Mouse (Mus musculus) cerebellum, postnatal 36 days (tissue): Measurements from ENCODE around the gene Ilf2.

Experiments used
- DNase-seq, 2 experiments: peaks; one replicate each; pipeline ENCODE4 v3.0.0; 2021 to 2022; ENCODE audit warnings: mixed read lengths in 2 of 2

Ilf2 gene

GRCm38 (mm10) chr3:90464552-90465080, 11.3 kb upstream of the Ilf2 start:
- no peak for DNase-seq

- DNase-seq: no peak
These were observed 10.7 kb upstream of the Ilf2 start for GRCm38 (mm10) chr3:90465081-90465685.

- peak in 1 of 2 experiments; percentile 19 for DNase-seq
These were observed 10.1 kb upstream of the Ilf2 start, which contains the start of gene Npr1 for GRCm38 (mm10) chr3:90465686-90466310. Npr1 (minus strand) TSS chr3:90465866.

GRCm38 (mm10) chr3:90466311-90466766, 9.6 kb upstream of the Ilf2 start:
- DNase-seq: peak; percentile 54 to 69

GRCm38 (mm10) chr3:90467618-90468300, 8.2 kb upstream of the Ilf2 start:
- no peak for DNase-seq

GRCm38 (mm10) chr3:90472213-90472612, 3.7 kb upstream of the Ilf2 start:
- no peak for DNase-seq

GRCm38 (mm10) chr3:90475151-90475830, 635 bp upstream of the Ilf2 start:
- DNase-seq: peak; percentile 18 to 36

GRCm38 (mm10) chr3:90486998-90487397, 11.1 kb downstream of the Ilf2 start:
- DNase-seq: no peak

GRCm38 (mm10) chr3:90488576-90488975, 12.7 kb downstream of the Ilf2 start:
- no peak for DNase-seq

- DNase-seq: peak; percentile 93 to 95
These were observed 14.8 kb downstream of the Ilf2 start, which contains the start of gene Snapin for GRCm38 (mm10) chr3:90490696-90491256. Snapin (minus strand) TSS chr3:90491033.

GRCm38 (mm10) chr3:90491350-90491749, 15.4 kb downstream of the Ilf2 start:
- DNase-seq: no peak

- no peak for DNase-seq
These were observed 18.1 kb downstream of the Ilf2 start for GRCm38 (mm10) chr3:90493831-90494540.

- DNase-seq: no peak
These were observed 20.1 kb downstream of the Ilf2 start for GRCm38 (mm10) chr3:90495850-90496525.

- DNase-seq: no peak
These were observed 21.7 kb downstream of the Ilf2 start for GRCm38 (mm10) chr3:90497597-90497996.

GRCm38 (mm10) chr3:90503444-90503843, 27.5 kb downstream of the Ilf2 start:
- DNase-seq: no peak

GRCm38 (mm10) chr3:90505216-90505615, 29.3 kb downstream of the Ilf2 start:
- DNase-seq: no peak

- DNase-seq: no peak
These were observed 30.4 kb downstream of the Ilf2 start for GRCm38 (mm10) chr3:90506362-90506761.

- DNase-seq: no peak
These were observed 32.5 kb downstream of the Ilf2 start for GRCm38 (mm10) chr3:90508287-90508949.

- peak; percentile 99 to 100 for DNase-seq
These were observed 33.2 kb downstream of the Ilf2 start, which contains the start of gene Chtop for GRCm38 (mm10) chr3:90508950-90509746. Chtop (minus strand) TSS chr3:90509498.

GRCm38 (mm10) chr3:90509747-90510123, 33.8 kb downstream of the Ilf2 start:
- DNase-seq: no peak
